Mouse (Mus musculus) heart, postnatal 36 days (tissue): ENCODE data around the gene Pmpcb. TPM values are rescaled to one million over a fixed set of nuclear protein-coding genes. Genes with fewer than 3 reads are reported as not detected.

Experiments
- DNase-seq, 2 experiments: peaks; one replicate each; pipeline ENCODE4 v3.0.0; 2021 to 2022
- intact Hi-C: fragments of 180-260 bp; cut with DNase I; formaldehyde crosslinking; loops from one replicate; pipeline ENCODE4 v1.15.1; 2025
- total RNA-seq, 2 experiments: library from RNA; stranded (reverse); gene quantifications; 2 replicates each; pipeline ENCODE4 v1.2.3; 2021

The Pmpcb gene
- total RNA-seq, 2 experiments from 2014 or later, result 243 to 264 TPM

GRCm38 (mm10) chr5:21724872-21725271 is 12.1 kb upstream of the Pmpcb start:
- no peak for DNase-seq
- intact Hi-C loops, result no loop called here

DNA sequence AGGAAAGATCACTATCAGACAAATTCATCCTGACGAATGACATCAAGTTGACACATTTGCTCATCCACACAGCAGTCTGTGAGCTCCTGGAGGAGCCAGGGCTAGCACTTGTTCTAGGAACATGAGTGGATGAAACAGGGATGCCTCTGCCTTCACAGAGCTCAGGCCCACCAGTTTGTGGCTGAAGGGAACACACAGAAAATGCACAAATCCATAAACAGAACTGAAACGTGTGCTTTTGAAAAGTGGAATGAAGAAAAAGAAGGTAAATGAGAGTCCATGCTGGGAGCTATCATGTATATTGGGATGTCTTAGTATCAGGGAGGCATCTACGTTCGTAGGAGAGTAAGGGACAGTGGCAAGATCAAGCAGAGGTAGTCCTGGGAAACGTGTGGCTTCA is 7.8 kb upstream of the Pmpcb start:
- no peak for DNase-seq
- intact Hi-C loops, result no loop called here

GRCm38 (mm10) chr5:21732177-21732911 is 4.6 kb upstream of the Pmpcb start:
- DNase-seq, result no peak

DNA sequence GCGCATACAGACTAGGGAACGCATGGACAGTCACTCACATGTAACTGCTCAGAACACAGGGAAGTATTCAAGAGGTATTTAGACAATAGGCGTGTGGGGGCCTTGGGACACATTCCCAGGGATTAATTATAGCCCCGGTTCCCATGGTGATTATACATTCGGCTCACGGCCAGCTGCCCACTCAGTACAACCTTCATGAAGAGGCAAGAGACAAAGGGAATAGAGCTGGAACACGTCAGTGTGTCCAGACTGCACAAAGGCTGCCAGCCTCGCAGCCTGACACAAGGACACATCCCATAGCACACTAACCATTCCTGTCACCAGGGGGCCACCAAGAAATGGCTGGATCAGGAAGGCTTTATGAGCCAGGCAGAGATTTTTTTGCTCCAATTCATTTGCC is 4.0 kb upstream of the Pmpcb start:
- intact Hi-C loops, result loop anchor here (10.0 kb wide), 1 partner anchor 468 kb away; no protein-coding TSS in a partner anchor
- DNase-seq, result peak; percentile 45 to 52

More at GRCm38 (mm10) chr5:21732177-21732911, 4.6 kb upstream of the Pmpcb start:
- intact Hi-C loops, result loop anchor here (10.0 kb wide), 1 partner anchor 468 kb away; no protein-coding TSS in a partner anchor

GRCm38 (mm10) chr5:21735100-21735499 is 1.8 kb upstream of the Pmpcb start:
- no peak for DNase-seq
- intact Hi-C loops, result loop anchor here (1.0 to 10.0 kb wide), 2 partner anchors 77 to 470 kb away; no protein-coding TSS in a partner anchor

DNA sequence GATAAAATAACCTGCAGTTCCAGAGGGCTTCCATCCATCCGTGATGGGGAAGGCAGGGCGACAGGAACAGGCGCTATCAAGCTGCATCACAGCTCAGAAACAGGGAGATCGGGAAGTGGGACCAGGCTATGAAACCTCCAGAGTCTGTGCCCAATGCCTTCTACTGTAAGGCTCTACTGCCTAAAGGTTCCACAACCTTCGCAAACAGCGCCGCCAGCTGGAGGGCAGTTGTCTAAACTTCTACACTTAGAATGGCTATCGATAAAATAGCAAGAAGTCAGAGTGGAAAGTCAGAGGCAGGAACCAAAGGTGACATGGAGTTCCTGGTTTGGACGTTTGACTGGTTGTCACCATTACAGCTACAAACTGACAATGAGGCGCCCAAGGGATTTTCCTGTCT is 1.4 kb upstream of the Pmpcb start:
- peak; percentile 56 to 76 for DNase-seq
- intact Hi-C loops, result loop anchor here (1.0 to 10.0 kb wide), 2 partner anchors 77 to 471 kb away; no protein-coding TSS in a partner anchor

DNA sequence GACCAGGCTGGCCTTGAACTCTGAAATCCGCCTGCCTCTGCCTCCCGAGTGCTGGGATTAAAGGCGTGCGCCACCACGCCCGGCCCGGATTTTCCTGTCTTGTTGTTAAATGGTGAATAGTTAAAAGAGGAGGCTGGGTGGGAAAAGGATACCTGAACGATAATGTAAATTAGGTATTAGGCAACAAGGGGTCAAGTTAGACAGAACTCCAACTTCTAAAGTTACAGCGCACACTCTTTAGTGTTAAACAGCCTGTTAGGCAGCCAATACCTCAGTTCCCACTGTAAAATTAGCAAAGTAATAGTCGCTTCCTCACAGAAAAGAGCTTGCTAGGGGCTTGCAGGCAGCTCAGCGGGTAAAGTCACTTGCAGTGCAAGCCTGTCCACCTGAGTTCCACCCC is 895 bp upstream of the Pmpcb start:
- no peak for DNase-seq
- intact Hi-C loops, result loop anchor here (2.0 to 10.0 kb wide), 2 partner anchors 31 to 471 kb away; no protein-coding TSS in a partner anchor

DNA sequence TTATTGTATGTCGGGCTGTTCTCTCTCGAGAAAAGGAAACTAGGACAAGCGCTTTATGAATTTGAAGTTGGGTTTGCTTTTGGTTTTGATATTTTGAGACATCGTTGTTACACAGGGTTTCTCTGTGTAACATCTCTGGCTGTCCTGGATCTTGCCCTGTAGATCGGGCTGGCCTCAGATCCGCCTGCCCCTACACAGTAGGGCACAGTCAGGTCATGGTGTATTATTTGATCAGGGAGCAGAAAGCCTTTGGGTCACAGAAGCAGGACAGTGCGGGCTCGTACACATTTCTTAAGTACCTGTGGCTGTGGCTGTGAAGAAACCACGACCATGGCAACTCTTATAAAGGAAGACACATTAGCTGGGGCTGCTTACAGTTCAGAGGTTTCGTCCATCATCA is 679 bp downstream of the Pmpcb start:
- DNase-seq, result no peak

DNA sequence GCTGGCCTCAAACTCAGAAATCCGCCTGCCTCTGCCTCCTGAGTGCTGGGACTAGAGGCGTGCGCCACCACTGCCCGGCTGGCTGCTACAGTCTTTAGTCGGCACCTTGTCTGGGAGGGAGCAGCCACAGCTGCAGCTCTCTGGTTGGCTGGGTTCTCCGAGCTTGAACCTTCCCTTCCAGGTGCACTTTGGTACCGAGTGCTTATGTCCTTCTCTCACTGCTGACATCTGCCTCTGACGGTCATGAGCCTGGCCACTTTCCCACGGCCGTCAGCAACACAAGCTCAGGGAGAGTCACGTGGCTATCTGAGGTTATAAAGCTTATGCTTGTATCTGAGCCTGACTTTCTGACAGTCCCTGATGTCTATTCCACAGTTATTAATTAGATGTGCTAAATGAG is 2.2 kb downstream of the Pmpcb start:
- intact Hi-C loops, result loop anchor here (10.0 kb wide), 1 partner anchor 474 kb away; no protein-coding TSS in a partner anchor
- no peak for DNase-seq

More for the DNA sequence above, 679 bp downstream of the Pmpcb start:
- intact Hi-C loops, result loop anchor here (1.0 to 10.0 kb wide), 3 partner anchors 33 to 473 kb away; no protein-coding TSS in a partner anchor

DNA sequence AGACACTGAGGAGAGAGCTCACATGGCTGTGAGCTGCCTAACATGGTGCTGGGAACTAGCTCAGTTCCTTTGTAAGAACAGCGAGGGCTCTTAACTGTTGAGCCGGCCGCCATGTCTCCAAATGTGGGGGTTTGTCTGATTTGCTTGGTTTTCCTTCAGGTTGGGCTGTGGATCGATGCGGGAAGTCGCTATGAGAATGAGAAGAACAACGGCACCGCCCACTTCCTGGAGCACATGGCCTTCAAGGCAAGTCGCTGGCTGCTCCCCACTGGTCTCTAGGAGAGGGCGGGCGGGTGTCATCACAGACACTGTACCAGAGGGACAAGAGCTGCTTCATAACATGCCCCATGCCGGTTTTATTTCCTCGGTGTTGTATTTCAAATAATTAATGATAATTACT is 2.9 kb downstream of the Pmpcb start:
- intact Hi-C loops, result loop anchor here (10.0 kb wide), 1 partner anchor 475 kb away; no protein-coding TSS in a partner anchor
- no peak for DNase-seq

GRCm38 (mm10) chr5:21743606-21744005 is 6.7 kb downstream of the Pmpcb start:
- intact Hi-C loops, result no loop called here

DNA sequence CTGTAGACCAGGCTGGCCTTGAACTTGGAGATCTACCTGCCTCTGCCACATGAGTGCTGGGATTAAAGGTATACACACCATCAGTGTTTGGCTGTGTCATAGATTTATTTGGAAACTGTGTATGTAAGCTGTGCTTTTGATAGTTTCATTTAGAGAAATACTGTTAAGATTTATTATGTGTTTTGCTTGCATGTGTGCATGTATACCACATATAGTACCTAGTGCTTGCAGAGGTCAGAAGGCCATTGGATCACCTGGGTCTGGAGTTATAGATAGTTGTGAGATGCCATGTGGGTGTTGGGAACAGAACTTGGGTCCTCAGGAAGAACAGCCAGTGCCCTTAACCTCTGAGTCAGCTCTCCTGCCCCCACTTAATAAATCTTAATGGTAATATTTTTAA is 7.7 kb downstream of the Pmpcb start:
- no peak for DNase-seq
- intact Hi-C loops, result no loop called here

More at GRCm38 (mm10) chr5:21743606-21744005, 6.7 kb downstream of the Pmpcb start:
- DNase-seq, result no peak

DNA sequence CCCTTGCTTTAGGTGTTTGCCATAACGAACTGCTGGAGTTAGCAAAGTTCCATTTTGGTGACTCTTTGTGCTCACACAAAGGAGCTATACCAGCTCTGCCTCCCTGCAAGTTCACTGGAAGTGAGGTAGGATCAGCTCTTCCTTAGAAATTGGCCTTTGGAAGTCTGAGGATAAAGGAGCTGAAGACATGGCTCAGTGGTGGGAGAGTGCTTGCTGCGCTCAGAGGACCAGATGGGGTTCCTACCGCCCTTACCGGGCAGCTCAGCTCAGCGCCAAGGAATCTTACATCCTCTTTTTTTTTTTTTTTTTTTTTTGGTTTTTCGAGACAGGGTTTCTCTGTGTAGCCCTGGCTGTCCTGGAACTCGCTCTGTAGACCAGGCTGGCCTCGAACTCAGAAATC is 9.0 kb downstream of the Pmpcb start:
- DNase-seq, result no peak
- intact Hi-C loops, result no loop called here

GRCm38 (mm10) chr5:21768506-21768905 is 31.6 kb downstream of the Pmpcb start:
- intact Hi-C loops, result no loop called here
- DNase-seq, result no peak

DNA sequence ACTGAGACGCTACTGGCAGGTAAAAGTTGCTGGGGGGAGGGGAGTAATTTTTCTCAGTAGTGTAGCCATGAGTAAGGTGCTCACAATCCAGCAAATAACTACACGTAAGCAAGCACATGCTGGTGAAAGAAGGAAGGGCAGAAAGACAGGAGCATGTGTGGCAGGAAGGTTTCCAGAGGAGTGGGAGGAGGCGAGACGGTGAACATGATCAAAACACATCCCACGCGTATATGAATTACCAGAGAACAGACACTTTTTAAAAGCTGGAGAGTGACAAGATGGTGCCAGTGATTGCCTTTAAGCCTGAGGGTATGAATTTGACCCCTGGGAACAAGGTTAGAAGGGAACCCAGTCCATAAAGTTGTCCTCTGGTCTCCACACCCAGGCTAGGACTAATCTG is 32.9 kb downstream of the Pmpcb start:
- DNase-seq, result no peak
- intact Hi-C loops, result no loop called here

DNA sequence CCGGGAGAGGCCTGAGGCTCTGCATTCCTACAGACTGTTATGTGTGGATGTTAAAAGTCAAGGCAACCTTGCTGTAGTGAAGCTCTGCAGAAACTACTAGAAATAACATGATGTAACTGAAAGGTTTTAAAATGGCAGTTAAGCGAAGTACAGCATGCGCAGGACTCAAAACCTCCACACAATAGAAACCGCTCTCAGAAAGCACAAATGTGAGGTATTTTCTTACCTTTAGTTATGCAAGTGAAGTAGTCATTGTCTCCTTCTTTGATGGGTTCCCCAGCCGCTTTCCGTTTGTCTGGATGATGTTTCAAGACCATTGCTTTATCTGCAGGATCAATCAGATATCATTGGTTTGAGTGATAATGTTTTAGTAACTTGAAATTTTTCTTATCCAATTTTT is 39.5 kb downstream of the Pmpcb start:
- intact Hi-C loops, result no loop called here
- no peak for DNase-seq

DNA sequence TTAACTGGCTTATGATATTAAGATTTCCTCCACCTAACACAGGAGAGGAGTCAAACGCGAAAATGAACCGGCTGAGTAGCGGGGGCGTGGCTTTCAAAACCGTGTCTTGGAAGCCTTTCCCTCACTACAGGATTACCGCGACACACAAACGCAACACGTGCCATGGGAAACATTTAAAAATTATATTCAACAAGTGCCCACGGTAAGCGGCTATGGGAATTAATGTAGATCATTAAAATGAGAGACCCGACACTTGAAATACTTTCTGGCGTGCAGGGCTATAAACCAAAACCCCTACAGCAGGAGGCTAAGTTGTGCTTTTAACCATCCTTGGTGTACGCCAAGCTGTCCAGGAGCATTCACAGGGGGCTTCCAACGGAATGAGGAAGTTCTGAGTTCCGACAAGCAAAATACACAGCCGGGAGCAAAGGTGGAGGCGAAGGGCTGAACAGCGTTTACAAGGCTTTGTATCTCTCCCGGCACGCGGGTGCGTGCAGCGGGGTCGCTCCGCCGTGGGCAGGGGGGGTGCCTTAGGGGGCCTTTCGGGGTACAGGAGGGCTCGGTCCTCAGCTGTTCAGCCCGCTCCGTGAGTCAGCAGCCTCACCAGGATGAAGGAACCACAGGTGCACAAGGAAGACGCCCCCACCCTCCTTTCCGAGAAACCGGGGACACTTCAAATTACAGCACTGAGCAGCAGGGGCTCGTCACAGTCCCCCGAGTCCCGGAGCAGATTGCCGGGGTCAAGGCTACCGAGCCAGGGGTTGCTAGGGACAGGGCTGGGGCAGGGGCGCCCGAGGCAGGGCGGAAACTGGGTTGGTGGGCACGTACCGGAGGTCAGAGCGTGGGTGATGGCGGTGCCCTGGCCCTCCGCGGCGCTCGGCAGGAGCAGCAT is 47.5 kb downstream of the Pmpcb start:
- intact Hi-C loops, result loop anchor here (5.0 kb wide), 1 partner anchor 82 kb away; the partner anchor contains the start of gene Napepld
- DNase-seq, result no peak

DNA sequence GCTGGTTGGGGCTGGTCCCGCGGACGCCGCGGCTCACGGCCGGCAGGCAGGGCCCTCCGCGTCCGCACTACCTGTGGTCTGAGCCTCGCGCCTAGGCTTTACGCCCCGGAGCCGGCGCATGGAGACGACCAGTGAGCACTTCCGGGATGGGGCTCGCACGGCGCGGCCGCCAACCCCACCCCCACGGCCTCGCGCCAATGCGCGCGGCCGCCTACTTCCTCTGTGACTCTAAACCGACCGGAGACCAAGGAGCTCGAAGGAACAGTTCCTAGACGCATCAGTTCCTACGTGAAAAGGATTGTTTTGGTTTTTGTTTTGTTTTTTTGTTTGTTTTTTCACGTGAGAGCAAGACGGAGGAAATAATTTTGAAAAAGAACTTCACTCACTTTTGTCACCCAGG is 48.1 kb downstream of the Pmpcb start, which contains the start of the genes Dnajc2 and Psmc2:
TSS of gene Dnajc2 (minus strand) at position 199 of the 400 bp plus-strand sequence.
TSS of gene Psmc2 (plus strand) at position 231 of the 400 bp plus-strand sequence.
- intact Hi-C loops, result loop anchor here (5.0 kb wide), 1 partner anchor 83 kb away; the partner anchor contains the start of gene Napepld
- DNase-seq, result peak; percentile 86 to 87

GRCm38 (mm10) chr5:21785776-21786175 is 48.8 kb downstream of the Pmpcb start:
- peak in 1 of 2 experiments; percentile 8 for DNase-seq
- intact Hi-C loops, result loop anchor here (1.0 to 5.0 kb wide), 2 partner anchors 48 to 83 kb away; partner anchors contain the start of genes Napepld and Pmpcb
